Mouse (Mus musculus) limb, embryonic 11.5 days (tissue): ENCODE data around the gene Pifo. TPM values are rescaled to one million over a fixed set of nuclear protein-coding genes. Genes with fewer than 3 reads are reported as not detected.
A peak's percentile ranks its signal among the peaks of the same experiment; 100 is the strongest.

ENCODE experiments used
- ATAC-seq: fragments of 200-750 bp; cut with Nextera tagmentation; 2 replicates; pipeline ENCODE4 v1.8.0; 2017; ENCODE audit warnings: low read depth; ENCODE audit not compliant: insufficient number of reproducible peaks, low FRiP score, low TSS enrichment
- DNase-seq: peaks from one replicate; pipeline ENCODE4 v3.0.0-alpha.2; 2015; ENCODE audit warnings: low spot score
- H3K27ac ChIP-seq: fragments of 300-500 bp; sonication (generic); replicated peaks from 2 replicates; pipeline ENCODE4 v1.5.1; 2014; ENCODE audit warnings: low read depth, mild to moderate bottlenecking, low read length
- H3K27me3 ChIP-seq: fragments of 300-500 bp; sonication (generic); 2 replicates; pipeline ENCODE4 v1.6.1; 2014; ENCODE audit warnings: mild to moderate bottlenecking, low read length, mixed read lengths; ENCODE audit not compliant: control insufficient read depth, insufficient read depth
- H3K36me3 ChIP-seq: fragments of 300-500 bp; sonication (generic); 2 replicates; pipeline ENCODE4 v1.6.1; 2014; ENCODE audit warnings: mild to moderate bottlenecking, low read length, moderate library complexity, mixed read lengths; ENCODE audit not compliant: control insufficient read depth, insufficient read depth
- H3K4me1 ChIP-seq: fragments of 300-500 bp; sonication (generic); 2 replicates; pipeline ENCODE4 v1.6.1; 2014; ENCODE audit warnings: low read length, mixed read lengths; ENCODE audit not compliant: control insufficient read depth, insufficient read depth
- H3K4me2 ChIP-seq: fragments of 300-500 bp; sonication (generic); 2 replicates; pipeline ENCODE4 v1.6.1; 2014; ENCODE audit warnings: low read depth, mild to moderate bottlenecking, moderate library complexity; ENCODE audit not compliant: severe bottlenecking
- H3K4me3 ChIP-seq: fragments of 300-500 bp; sonication (generic); 2 replicates; pipeline ENCODE4 v1.5.1; 2014; ENCODE audit warnings: low read depth, low read length
- H3K9ac ChIP-seq: fragments of 300-500 bp; sonication (generic); 2 replicates; pipeline ENCODE4 v1.6.1; 2014; ENCODE audit warnings: mild to moderate bottlenecking, low read length
- H3K9me3 ChIP-seq: fragments of 300-500 bp; sonication (generic); 2 replicates; pipeline ENCODE4 v1.6.1; 2016; ENCODE audit warnings: low read length; ENCODE audit not compliant: control insufficient read depth
- WGBS: fragments of 180-500 bp; shearing (Covaris S2); extraction: QIAGEN DNeasy Blood & Tissue Kit; methylation state at CpG from one replicate; pipeline ENCODE4 v1.1.7; 2014; 5-methylcytosine and 5-hydroxymethylcytosine counted together
- polyA plus RNA-seq: library from polyadenylated mRNA; unstranded; fragments of >200 nt; fragmentation: Nextera tagmentation; extraction: Ambion mirVana; gene quantifications from 2 replicates; pipeline ENCODE4 v1.2.1, GENCODE M21; 2014

Gene Pifo
- polyA plus RNA-seq, 1 experiment from 2014 or later: not detected

GRCm38 (mm10) chr3:105960700-105961099, 53.7 kb downstream of the Pifo start:
- Histone ChIP-seq H3K4me2 (peak overlapping the region; percentile 57; the same call in 1 of the 2 replicates), H3K4me3 (no peak overlapping the region), H3K36me3 (peaks cover 12% of the 10 kb centered on the region; the same call in 1 of the 2 replicates), H3K9me3 (no peaks in the 10 kb centered on the region), H3K27me3 (no peaks in the 10 kb centered on the region), H3K27ac (no peak overlapping the region), H3K4me1 (peaks cover 11% of the 10 kb centered on the region; the same call in 1 of the 2 replicates), H3K9ac (no peak overlapping the region)
- 98% methylated on average over 2 of the region's 2 CpGs for WGBS
- DNase-seq (no peak), ATAC-seq (no peak)

- peak within 1 kb of the TSS; percentile 94 for H3K9ac ChIP-seq
- DNase-seq (no peak), ATAC-seq (no peak)
- WGBS: 6% methylated on average over 6 of the region's 6 CpGs
- H3K4me1 ChIP-seq: peaks cover 11% of the 10 kb centered on the region; the same call in 1 of the 2 replicates
- no peaks in the 10 kb centered on the region for H3K27me3 ChIP-seq
- H3K27ac ChIP-seq: peak within 1 kb of the TSS; percentile 65; the same call in 1 of the 2 replicates
- no peaks in the 10 kb centered on the region for H3K9me3 ChIP-seq
- peaks cover 12% of the 10 kb centered on the region; the same call in 1 of the 2 replicates for H3K36me3 ChIP-seq
- peak within 1 kb of the TSS; percentile 86 for H3K4me3 ChIP-seq
- H3K4me2 ChIP-seq: peak within 1 kb of the TSS; percentile 76
Measured at GRCm38 (mm10) chr3:105959999-105960398, 54.4 kb downstream of the Pifo start, which contains the start of gene Atp5f1. Gene Atp5f1 (minus strand): TSS chr3:105960099.

GRCm38 (mm10) chr3:105959585-105959984, 54.9 kb downstream of the Pifo start:
- H3K27ac ChIP-seq: no peak overlapping the region
- no peaks in the 10 kb centered on the region for H3K27me3 ChIP-seq
- ATAC-seq (peak; percentile 73), DNase-seq (no peak)
- no peaks in the 10 kb centered on the region for H3K9me3 ChIP-seq
- under 1% methylated on average over 26 of the region's 26 CpGs for WGBS
- peak overlapping the region; percentile 57 for H3K4me2 ChIP-seq
- H3K4me1 ChIP-seq: peaks cover 11% of the 10 kb centered on the region; the same call in 1 of the 2 replicates
- peak overlapping the region; percentile 86 for H3K4me3 ChIP-seq
- H3K36me3 ChIP-seq: peaks cover 9% of the 10 kb centered on the region; the same call in 1 of the 2 replicates
- H3K9ac ChIP-seq: peak overlapping the region; percentile 86

- Histone ChIP-seq H3K4me3 (peak within 1 kb of the TSS; percentile 86), H3K9me3 (no peaks in the 10 kb centered on the region), H3K27me3 (no peaks in the 10 kb centered on the region), H3K36me3 (peaks cover 5% of the 10 kb centered on the region; the same call in 1 of the 2 replicates), H3K27ac (peak within 1 kb of the TSS; percentile 65; the same call in 1 of the 2 replicates), H3K9ac (peak within 1 kb of the TSS; percentile 94), H3K4me1 (peaks cover 11% of the 10 kb centered on the region; the same call in 1 of the 2 replicates), H3K4me2 (peak within 1 kb of the TSS; percentile 76)
- DNase-seq (peak; percentile 99), ATAC-seq (peak; percentile 98)
- whole genome bisulfite sequencing: under 1% methylated on average over 50 of the region's 52 CpGs
Measured at GRCm38 (mm10) chr3:105958974-105959580, 55.4 kb downstream of the Pifo start, which contains the start of gene Wdr77. Gene Wdr77 (plus strand): TSS chr3:105959369.

- DNase-seq (no peak), ATAC-seq (no peak)
- Histone ChIP-seq H3K27ac (no peak overlapping the region), H3K4me1 (peaks cover 11% of the 10 kb centered on the region; the same call in 1 of the 2 replicates), H3K4me2 (peak overlapping the region; percentile 76), H3K9ac (peak overlapping the region; percentile 94), H3K36me3 (peaks cover 8% of the 10 kb centered on the region; the same call in 1 of the 2 replicates), H3K9me3 (no peaks in the 10 kb centered on the region), H3K4me3 (peak overlapping the region; percentile 86), H3K27me3 (no peaks in the 10 kb centered on the region)
- 46% methylated on average over 5 of the region's 5 CpGs for WGBS
Measured at GRCm38 (mm10) chr3:105958204-105958603, 56.2 kb downstream of the Pifo start.

DNA sequence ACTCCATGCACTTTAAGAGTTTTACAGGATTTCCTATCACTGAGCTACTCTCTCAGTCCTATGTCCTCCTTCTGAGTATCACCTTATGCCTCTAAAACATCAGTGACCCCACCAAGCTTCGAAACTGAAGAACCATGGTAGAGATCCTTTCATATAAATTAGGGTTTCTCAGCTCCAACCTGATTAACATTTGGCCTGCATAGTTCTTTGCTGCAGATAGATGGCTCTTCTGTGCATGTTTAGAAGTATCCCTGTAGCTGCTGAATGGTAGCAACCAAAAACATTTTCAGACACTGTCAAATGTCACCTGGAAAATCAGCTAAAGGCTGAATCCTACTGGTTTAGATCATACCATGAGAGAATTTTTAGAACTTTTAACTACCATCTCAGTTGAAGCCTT, 57.2 kb downstream of the Pifo start:
- no peaks in the 10 kb centered on the region for H3K27me3 ChIP-seq
- DNase-seq: no peak
- no peak overlapping the region for H3K4me3 ChIP-seq
- ATAC-seq: no peak
- no peaks in the 10 kb centered on the region for H3K9me3 ChIP-seq
- no peak overlapping the region for H3K4me2 ChIP-seq
- peaks cover 5% of the 10 kb centered on the region; the same call in 1 of the 2 replicates for H3K36me3 ChIP-seq
- no peak overlapping the region for H3K9ac ChIP-seq
- no peak overlapping the region for H3K27ac ChIP-seq
- H3K4me1 ChIP-seq: peaks cover 11% of the 10 kb centered on the region; the same call in 1 of the 2 replicates
- 89% methylated on average over 1 of the region's 1 CpGs for WGBS

GRCm38 (mm10) chr3:105951348-105951747, 63.1 kb downstream of the Pifo start:
- Histone ChIP-seq H3K36me3 (peaks cover 19% of the 10 kb centered on the region), H3K4me1 (no peaks in the 10 kb centered on the region), H3K9ac (no peak overlapping the region), H3K27me3 (no peaks in the 10 kb centered on the region), H3K9me3 (no peaks in the 10 kb centered on the region), H3K27ac (no peak overlapping the region), H3K4me2 (no peak overlapping the region), H3K4me3 (no peak overlapping the region)
- no peak for DNase-seq
- ATAC-seq: no peak
- WGBS: 96% methylated on average over 7 of the region's 7 CpGs
